Mouse (Mus musculus) left cerebral cortex, postnatal 10 days (tissue): ENCODE data around the gene Dnah7b. TPM values are rescaled to one million over a fixed set of nuclear protein-coding genes. Genes with fewer than 3 reads are reported as not detected.
"Not testable (repeated sequence)": the region's sequence is repeated elsewhere in the genome, so short reads cannot be mapped to it uniquely, and the experiment has no call there.

ENCODE experiments used
- DNase-seq, 2 experiments: peaks; one replicate each; pipeline ENCODE4 v3.0.0; 2021 to 2022; ENCODE audit warnings: low spot score in 2 of 2, mixed read lengths in 1 of 2; ENCODE audit errors: extremely low spot score in 1 of 2
- intact Hi-C: fragments of 180-260 bp; cut with DNase I; formaldehyde crosslinking; loops from one replicate; pipeline ENCODE4 v1.15.1; 2025
- total RNA-seq, 2 experiments: library from RNA; stranded (reverse); gene quantifications; 2 replicates each; pipeline ENCODE4 v1.2.3; 2021

The Dnah7b gene
- 1 to 10 TPM; 1.6 to 2.2 TPM for total RNA-seq

- intact Hi-C loops = loop anchor here (5.0 kb wide), 1 partner anchor 351 kb away; no protein-coding TSS in a partner anchor
- no peak for DNase-seq
Measured at GRCm38 (mm10) chr1:46066015-46066414, at the start of gene Dnah7b. Gene Dnah7b, plus strand, starts transcription at chr1:46066315.

DNA sequence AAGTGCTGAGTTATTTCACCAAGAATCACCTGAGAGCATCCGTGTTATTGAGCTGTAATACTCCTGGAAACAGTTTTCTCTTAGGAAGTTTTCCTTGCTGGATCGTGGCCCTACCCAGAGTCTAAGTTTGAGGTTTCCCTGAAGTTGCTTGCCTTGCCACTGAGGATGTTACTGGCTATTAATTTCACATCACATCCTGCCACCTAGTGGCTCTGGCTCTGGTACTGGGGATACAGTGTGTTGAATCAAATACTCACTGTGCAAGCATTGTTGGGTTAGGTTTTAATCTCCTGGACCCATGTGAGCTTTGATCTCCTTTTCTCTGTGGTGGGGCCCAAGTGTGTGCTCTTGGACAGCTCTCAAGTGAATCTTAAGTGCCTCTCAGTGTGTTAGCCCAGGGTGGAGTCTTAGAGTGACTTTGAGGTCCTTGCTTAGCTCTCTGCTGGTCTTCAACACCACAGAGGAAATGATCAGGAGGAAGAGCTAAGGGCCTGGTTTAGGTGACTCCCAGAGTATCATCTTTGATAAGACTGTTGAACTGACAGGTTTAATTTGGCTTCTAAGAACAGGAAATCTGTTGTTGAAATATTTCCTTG lies 47.6 kb upstream of the Dnah7b start:
- intact Hi-C loops = no loop called here
- peak; percentile 31 to 34 for DNase-seq

GRCm38 (mm10) chr1:46022262-46022661 lies 43.9 kb upstream of the Dnah7b start:
- DNase-seq = peak; percentile 20 to 22
- intact Hi-C loops = no loop called here

- intact Hi-C loops = no loop called here
- DNase-seq = no peak
Measured at GRCm38 (mm10) chr1:46031993-46032555, 34.0 kb upstream of the Dnah7b start.

- no peak for DNase-seq
- intact Hi-C loops = no loop called here
Measured at GRCm38 (mm10) chr1:46048188-46048587, 17.9 kb upstream of the Dnah7b start.

DNA sequence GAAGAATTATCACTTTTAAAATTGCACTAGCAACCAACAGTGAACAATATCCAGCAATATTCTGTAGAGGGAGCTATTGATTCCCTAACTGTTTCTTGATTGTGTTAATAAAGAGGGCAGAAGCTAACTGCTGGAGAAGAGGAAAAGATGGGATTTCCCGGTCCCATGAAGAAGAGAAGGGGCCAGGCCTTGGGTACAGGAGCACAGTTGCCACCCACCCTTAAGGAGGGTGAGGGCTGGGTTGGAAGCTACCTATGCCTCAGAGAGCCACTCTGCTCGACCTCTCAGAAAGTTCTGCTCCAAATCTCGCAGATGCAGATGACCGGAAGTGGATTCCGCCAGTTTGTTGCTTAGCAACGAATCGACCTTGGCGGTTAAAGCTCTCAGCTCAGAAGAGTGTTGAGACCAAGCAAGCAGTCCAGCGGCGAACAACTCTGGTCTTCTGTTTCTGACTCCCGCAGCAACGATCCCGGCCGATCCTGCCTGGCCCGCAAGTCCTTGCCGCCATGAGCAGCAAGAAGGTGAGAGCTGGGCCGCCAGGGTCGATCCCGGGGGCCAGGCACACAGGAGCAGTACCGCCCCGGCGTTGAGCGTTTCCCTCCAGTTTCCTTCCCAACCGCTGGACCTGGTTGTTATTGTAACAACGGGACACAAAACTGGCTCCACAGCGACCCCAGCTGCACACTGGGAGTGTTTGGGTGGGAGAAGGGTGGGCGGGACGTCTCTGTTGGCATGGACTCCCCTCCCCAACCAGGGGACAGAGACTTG lies 553 bp downstream of the Dnah7b start:
- peak; percentile 15 to 67 for DNase-seq
- intact Hi-C loops = loop anchor here (5.0 kb wide), 1 partner anchor 351 kb away; no protein-coding TSS in a partner anchor

GRCm38 (mm10) chr1:46068787-46069186 lies 2.7 kb downstream of the Dnah7b start:
- intact Hi-C loops = loop anchor here (5.0 kb wide), 1 partner anchor 349 kb away; no protein-coding TSS in a partner anchor
- DNase-seq = not testable (repeated sequence)

- no peak for DNase-seq
- intact Hi-C loops = no loop called here
Measured at GRCm38 (mm10) chr1:46077891-46078290, 11.8 kb downstream of the Dnah7b start.

DNA sequence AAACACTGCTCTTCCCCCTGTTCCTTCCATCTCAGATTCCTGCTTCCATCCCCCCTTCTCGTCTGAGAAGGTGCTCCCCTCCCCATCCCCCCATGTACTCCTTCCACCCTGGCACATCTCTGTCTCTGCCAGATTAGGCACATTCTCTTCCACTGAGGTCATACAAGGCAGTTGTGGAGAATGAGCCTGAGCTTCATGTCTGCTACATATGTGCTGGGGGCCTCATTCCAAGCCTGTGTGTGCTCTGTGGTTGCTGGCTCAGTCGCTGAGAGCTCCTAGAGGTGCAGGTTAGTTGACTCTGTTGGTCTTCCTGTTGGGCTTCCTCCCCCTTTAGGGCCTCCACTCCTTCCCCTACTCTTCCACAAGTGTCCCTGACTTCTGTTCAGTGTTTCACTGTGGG lies 34.4 kb downstream of the Dnah7b start:
- DNase-seq = no peak
- intact Hi-C loops = no loop called here

GRCm38 (mm10) chr1:46112606-46113005 lies 46.5 kb downstream of the Dnah7b start:
- intact Hi-C loops, DNase-seq: not testable (repeated sequence)

DNA sequence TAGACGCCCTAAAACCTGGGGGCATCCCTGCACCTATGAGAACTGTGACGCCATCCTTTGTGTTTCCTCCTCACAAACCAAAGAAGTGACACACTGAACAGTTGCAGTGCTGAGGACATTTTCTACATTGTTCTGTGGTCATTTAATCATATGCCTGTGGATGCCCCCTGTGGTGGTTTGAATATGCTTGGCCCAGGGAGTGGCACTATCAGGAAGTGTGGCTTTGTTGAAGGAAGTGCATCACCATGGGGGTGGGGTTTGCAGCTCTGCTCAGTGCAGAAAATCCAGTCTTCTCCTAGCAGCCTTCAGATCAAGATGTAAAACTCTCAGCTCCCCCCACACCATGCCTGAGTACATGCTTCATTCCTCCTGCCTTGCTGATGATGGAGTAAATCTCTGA lies 51.1 kb downstream of the Dnah7b start:
- DNase-seq, intact Hi-C loops: not testable (repeated sequence)

- DNase-seq = no peak
- intact Hi-C loops = loop anchor here (5.0 kb wide), 1 partner anchor 394 kb away; no protein-coding TSS in a partner anchor
Measured at GRCm38 (mm10) chr1:46128058-46128457, 61.9 kb downstream of the Dnah7b start.

DNA sequence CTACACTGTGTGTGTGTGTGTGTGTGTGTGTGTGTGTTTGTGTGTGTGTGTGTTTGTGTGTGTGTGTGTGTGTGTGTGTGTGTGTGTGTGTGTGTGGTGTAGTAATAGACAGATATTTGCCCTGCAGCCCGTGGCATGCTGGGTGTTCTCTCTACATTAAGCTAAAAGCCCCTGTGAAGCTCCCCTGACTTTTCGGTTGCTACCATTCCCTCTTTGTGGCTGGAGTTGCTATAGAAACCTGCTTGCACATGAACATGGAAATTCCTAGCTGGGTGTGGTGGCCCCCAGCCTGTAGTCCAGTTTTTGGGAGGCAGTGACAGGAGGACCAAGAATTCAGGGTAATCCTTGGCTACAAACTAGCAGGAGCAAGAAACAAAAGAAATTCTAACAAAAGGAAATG lies 130.7 kb downstream of the Dnah7b start:
- intact Hi-C loops = not testable (repeated sequence)
- peak in 1 of 2 experiments; percentile 2 for DNase-seq

DNA sequence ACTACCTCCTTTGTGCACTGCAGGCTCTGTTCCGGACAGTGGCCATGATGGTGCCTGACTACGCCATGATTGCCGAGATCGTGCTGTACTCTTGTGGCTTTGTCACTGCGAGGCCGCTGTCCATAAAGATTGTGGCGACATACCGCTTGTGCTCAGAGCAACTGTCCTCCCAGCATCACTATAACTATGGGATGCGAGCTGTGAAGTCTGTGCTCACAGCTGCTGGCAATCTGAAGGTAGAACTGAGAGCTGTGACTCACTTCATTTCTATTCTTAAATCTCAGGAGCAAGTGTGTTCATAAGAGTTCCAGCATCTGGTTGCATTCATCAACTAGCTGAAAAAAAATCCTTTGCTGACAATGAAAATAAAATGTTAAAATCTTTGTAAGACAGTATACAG lies 135.1 kb downstream of the Dnah7b start:
- DNase-seq, intact Hi-C loops: not testable (repeated sequence)

GRCm38 (mm10) chr1:46210014-46210588 lies 144.0 kb downstream of the Dnah7b start:
- DNase-seq, intact Hi-C loops: not testable (repeated sequence)

DNA sequence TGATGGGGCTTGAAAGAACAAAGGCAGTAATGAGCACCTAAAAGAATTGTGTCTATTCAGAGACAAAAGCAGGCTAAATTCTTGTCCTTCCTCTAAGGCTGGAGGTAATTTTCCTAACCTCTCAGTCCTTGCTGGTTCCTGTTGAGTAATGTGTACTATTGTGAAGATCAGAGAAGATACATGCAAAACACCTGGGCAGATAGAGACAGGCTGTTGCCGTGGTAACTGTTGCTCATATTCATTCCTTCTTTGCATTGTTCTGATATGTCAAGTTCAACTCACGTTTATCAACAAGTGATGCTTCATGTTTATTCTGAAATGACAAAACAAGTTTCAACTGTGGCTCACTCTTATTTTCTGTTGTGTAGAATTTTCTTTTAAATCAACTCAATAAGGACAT lies 156.6 kb downstream of the Dnah7b start:
- DNase-seq, intact Hi-C loops: not testable (repeated sequence)

DNA sequence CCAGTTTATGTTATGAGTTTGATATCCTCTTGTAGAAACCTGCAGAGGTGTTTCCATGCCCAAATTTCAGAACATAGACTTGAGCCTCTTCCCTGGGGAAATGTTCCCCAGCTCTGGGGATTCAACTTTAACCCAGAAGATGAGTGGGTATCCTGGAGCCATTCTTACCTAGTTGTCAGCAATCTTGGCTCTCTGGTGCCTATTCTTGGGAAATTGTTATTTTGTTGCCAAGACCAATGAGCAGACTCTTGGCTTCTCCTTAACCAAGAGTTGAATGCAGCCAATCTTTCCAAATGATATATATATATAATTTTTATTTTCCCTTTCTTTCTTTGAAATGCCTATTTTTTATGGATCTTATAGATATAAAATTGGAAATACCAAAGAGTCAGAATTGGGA lies 160.0 kb downstream of the Dnah7b start:
- intact Hi-C loops, DNase-seq: not testable (repeated sequence)

DNA sequence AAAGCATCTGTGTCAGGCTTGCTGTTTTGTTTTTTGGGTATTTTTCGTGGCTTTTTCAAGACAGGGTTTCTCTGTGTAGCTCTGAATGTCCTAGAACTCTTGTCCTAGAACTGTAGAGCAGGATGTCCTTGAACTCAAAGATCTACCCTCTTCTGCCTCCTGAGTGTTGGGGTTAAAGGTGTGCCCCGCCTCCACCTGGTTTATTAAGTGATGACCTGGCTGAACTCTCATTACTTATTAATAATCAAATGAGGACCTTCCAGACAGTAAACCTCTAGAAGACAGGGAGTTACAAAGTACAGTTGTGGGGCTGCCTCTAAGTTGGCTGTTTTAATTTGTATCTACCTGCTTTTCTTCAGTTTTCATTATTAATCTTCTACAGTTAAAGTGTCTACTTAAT lies 202.7 kb downstream of the Dnah7b start:
- DNase-seq, intact Hi-C loops: not testable (repeated sequence)

DNA sequence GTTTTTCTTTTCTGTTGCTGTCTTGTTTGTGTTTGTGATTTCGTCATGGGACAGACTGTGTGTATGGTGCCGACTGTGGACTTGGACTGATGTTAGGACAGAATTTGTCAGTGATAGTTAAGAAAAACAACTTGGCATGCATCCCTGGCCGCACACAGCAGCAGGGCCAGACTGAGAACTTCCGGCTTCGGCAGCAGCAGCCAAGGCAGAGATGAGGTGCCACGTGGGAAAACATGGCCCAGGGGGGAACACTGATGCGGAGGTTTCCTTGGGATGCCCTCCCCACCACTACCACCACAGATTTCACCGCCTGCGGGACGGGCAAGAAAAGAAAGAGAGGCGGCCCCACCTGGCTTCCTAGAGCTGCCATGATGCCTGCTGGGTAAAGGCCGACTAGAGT lies 205.8 kb downstream of the Dnah7b start:
- DNase-seq = no peak
- intact Hi-C loops = no loop called here
